Comparison of ENCODE assay signal across 16 mouse cellular contexts in genomic region chr1:136455756-136456585, GRCm38 (mm10). TPM values are rescaled to one million over a fixed set of nuclear protein-coding genes. Genes with fewer than 3 reads are reported as not detected.
DNase-seq lines count a peak whose midpoint lies in the region; ATAC-seq and TF ChIP-seq lines count a peak whose summit lies in the region.
"Had no signal": no experiment of that assay in that cellular context is flagged by ENCODE, and none has a peak within 500 bp of the region (broad histone marks: within the 10 kb centered on the region; RNA-seq: fewer than 3 reads in every experiment).

No protein-coding gene starts in this region.

- no peak overlapping the region for H3K4me3 ChIP-seq in forebrain, embryonic 15.5 days
- H3K4me3 ChIP-seq in forebrain, embryonic 12.5 days (replicated peaks), result no peak overlapping the region
- no peak overlapping the region for H3K4me3 ChIP-seq in thymus, adult 2 months (ENCODE audit: control insufficient read depth, insufficient read depth, low read length)
- H3K4me3 ChIP-seq: heart, embryonic 13.5 days; lung, embryonic 15.5 days; midbrain, embryonic 13.5 days; neural tube, embryonic 13.5 days had no signal

- H3K36me3 ChIP-seq in forebrain, embryonic 15.5 days, result no peaks in the 10 kb centered on the region
- H3K36me3 ChIP-seq in forebrain, embryonic 12.5 days (replicated peaks), result no peaks in the 10 kb centered on the region
- H3K36me3 ChIP-seq in thymus, adult 2 months (ENCODE audit: control insufficient read depth, insufficient read depth, low read length), result no peaks in the 10 kb centered on the region
- H3K36me3 ChIP-seq: G1E; heart, embryonic 13.5 days; lung, embryonic 15.5 days; midbrain, embryonic 13.5 days; neural tube, embryonic 13.5 days had no signal

- 0 out of 2 replicates have a peak, but pooled peaks cover 3% of the 10 kb centered on the region for H3K27me3 ChIP-seq in forebrain, embryonic 15.5 days
- H3K27me3 ChIP-seq in forebrain, embryonic 12.5 days, result peaks cover 25% of the 10 kb centered on the region
- no peaks in the 10 kb centered on the region for H3K27me3 ChIP-seq in thymus, adult 2 months (ENCODE audit: control insufficient read depth, insufficient read depth, low read length)
- H3K27me3 ChIP-seq: heart, embryonic 13.5 days; lung, embryonic 15.5 days; midbrain, embryonic 13.5 days; neural tube, embryonic 13.5 days had no signal

- 0 out of 2 replicates have a peak, but pooled peaks cover 8% of the 10 kb centered on the region for H3K4me1 ChIP-seq in forebrain, embryonic 15.5 days
- H3K4me1 ChIP-seq in forebrain, embryonic 12.5 days, result no peaks in the 10 kb centered on the region
- H3K4me1 ChIP-seq in thymus, adult 2 months (replicated peaks; ENCODE audit: control insufficient read depth, insufficient read depth, low read length), result no peaks in the 10 kb centered on the region
- H3K4me1 ChIP-seq: heart, embryonic 13.5 days; lung, embryonic 15.5 days; midbrain, embryonic 13.5 days; neural tube, embryonic 13.5 days had no signal

- ATAC-seq in forebrain, embryonic 15.5 days (replicated peaks), result no peak
- no peak for ATAC-seq in forebrain, embryonic 12.5 days (ENCODE audit: low FRiP score)
- ATAC-seq: midbrain, embryonic 13.5 days had no signal

- H3K9ac ChIP-seq in forebrain, embryonic 15.5 days (replicated peaks), result no peak overlapping the region
- no peak overlapping the region for H3K9ac ChIP-seq in forebrain, embryonic 12.5 days
- H3K9ac ChIP-seq: heart, embryonic 13.5 days; lung, embryonic 15.5 days; midbrain, embryonic 13.5 days; neural tube, embryonic 13.5 days had no signal

- no peak overlapping the region for H3K4me2 ChIP-seq in forebrain, embryonic 15.5 days (replicated peaks)
- no peak overlapping the region for H3K4me2 ChIP-seq in forebrain, embryonic 12.5 days
- H3K4me2 ChIP-seq: heart, embryonic 13.5 days; lung, embryonic 15.5 days; midbrain, embryonic 13.5 days; neural tube, embryonic 13.5 days had no signal

- TF ChIP-seq POLR2A in thymus, adult 2 months (IDR thresholded peaks at IDR 0.05; ENCODE audit: control insufficient read depth, extremely low read depth, insufficient read depth, low read length, poor library complexity), result no peak

- 69% methylated on average over 17 of the region's 17 CpGs for WGBS in forebrain, embryonic 15.5 days
- WGBS in forebrain, embryonic 12.5 days, result 76% methylated on average over 17 of the region's 17 CpGs
- 91% methylated on average over 17 of the region's 17 CpGs for WGBS in thymus, adult 2 months

- H3K27ac ChIP-seq in forebrain, embryonic 15.5 days (replicated peaks), result peak overlapping the region; percentile 36
- H3K27ac ChIP-seq in forebrain, embryonic 12.5 days, result no peak overlapping the region
- H3K27ac ChIP-seq in thymus, adult 2 months (ENCODE audit: control insufficient read depth, insufficient read depth, low read length), result no peak overlapping the region
- H3K27ac ChIP-seq: heart, embryonic 13.5 days; lung, embryonic 15.5 days; midbrain, embryonic 13.5 days; neural tube, embryonic 13.5 days had no signal

- no peak for TF ChIP-seq CTCF in thymus, adult 2 months (IDR thresholded peaks at IDR 0.05; ENCODE audit: borderline replicate concordance, control insufficient read depth, extremely low read depth, insufficient read depth, low read length, poor library complexity)

- H3K9me3 ChIP-seq in forebrain, embryonic 15.5 days, result no peaks in the 10 kb centered on the region
- H3K9me3 ChIP-seq in forebrain, embryonic 12.5 days, result no peaks in the 10 kb centered on the region
- H3K9me3 ChIP-seq: G1E; heart, embryonic 13.5 days; lung, embryonic 15.5 days; midbrain, embryonic 13.5 days; neural tube, embryonic 13.5 days had no signal

- peak; percentile 39 to 40 for DNase-seq in layer of hippocampus, postnatal 10 days (ENCODE audit: low spot score in 2 of 2)
- no peak for DNase-seq in layer of hippocampus, adult 8-10 months (ENCODE audit: low spot score in 2 of 2)
- peak; percentile 17 for DNase-seq in Muller cell, postnatal 12 days (ENCODE audit: inconsistent ontology term)
- DNase-seq in cerebellum, postnatal 10 days, result peak; percentile 84
- DNase-seq in thymus, adult 2 months, result no peak
- DNase-seq in gastrocnemius, adult 18-20 months (ENCODE audit: low spot score), result no peak
- DNase-seq: kidney, adult 8-10 months; retina, postnatal 1 day; thymus, adult 18-20 months had no signal

RNA-seq across cellular contexts. Expression of gene Kif14, which starts 10.2 kb away (rescaled TPM):
- 2.3 and 2.6 TPM in 2 replicates for polyA plus RNA-seq in forebrain, embryonic 15.5 days (2015; fragmentation: Nextera tagmentation; extraction: Ambion mirVana)
- polyA plus RNA-seq in forebrain, embryonic 12.5 days (2016; fragmentation: Nextera tagmentation; extraction: Ambion mirVana), result 10.2 TPM in 2 replicates
- total RNA-seq in layer of hippocampus, postnatal 10 days (2021), result 1 to 10 TPM; 1.4 to 1.6 TPM
- under 1 TPM; 0.08 to 0.27 (median 0.15) TPM for total RNA-seq in layer of hippocampus, adult 8-10 months (2022)
- 3.7 and 4.7 TPM in 2 replicates for polyA plus RNA-seq in thymus, adult 2 months (2012; rRNA removed)
- under 1 TPM; 0.02 to 0.09 TPM for total RNA-seq in gastrocnemius, adult 18-20 months (2021)

RNA-seq across cellular contexts. Expression of gene Ddx59, which starts 40.9 kb away (rescaled TPM):
- 17.4 and 18.4 TPM in 2 replicates for polyA plus RNA-seq in forebrain, embryonic 15.5 days (2015; fragmentation: Nextera tagmentation; extraction: Ambion mirVana)
- polyA plus RNA-seq in forebrain, embryonic 12.5 days (2016; fragmentation: Nextera tagmentation; extraction: Ambion mirVana), result 20.6 and 22.0 TPM in 2 replicates
- 10 to 100 TPM; 10.2 to 10.9 TPM for total RNA-seq in layer of hippocampus, postnatal 10 days (2021)
- total RNA-seq in layer of hippocampus, adult 8-10 months (2022), result 10 to 100 TPM in 3 of 4 experiments, 1 to 10 TPM in 1; 9.6 to 11.8 (median 11.1) TPM
- 3.0 and 3.6 TPM in 2 replicates for polyA plus RNA-seq in thymus, adult 2 months (2012; rRNA removed)
- total RNA-seq in gastrocnemius, adult 18-20 months (2021), result 10 to 100 TPM; 20.0 to 20.7 TPM

Comparison
In these comparisons a context has a peak if more than half of its experiments do, and no peak if none do; other contexts are left out.
1. DNase-seq: peak in layer of hippocampus, postnatal 10 days (2 of 2), Muller cell, postnatal 12 days (single experiment) and cerebellum, postnatal 10 days (2 of 2); none in layer of hippocampus, adult 8-10 months (0 of 2), thymus, adult 2 months (single experiment) and gastrocnemius, adult 18-20 months (single experiment).